Mouse (Mus musculus): ENCODE data around the gene Gm28360.
"Not testable (repeated sequence)": the region's sequence is repeated elsewhere in the genome, so short reads cannot be mapped to it uniquely, and the experiment has no call there.

DNA sequence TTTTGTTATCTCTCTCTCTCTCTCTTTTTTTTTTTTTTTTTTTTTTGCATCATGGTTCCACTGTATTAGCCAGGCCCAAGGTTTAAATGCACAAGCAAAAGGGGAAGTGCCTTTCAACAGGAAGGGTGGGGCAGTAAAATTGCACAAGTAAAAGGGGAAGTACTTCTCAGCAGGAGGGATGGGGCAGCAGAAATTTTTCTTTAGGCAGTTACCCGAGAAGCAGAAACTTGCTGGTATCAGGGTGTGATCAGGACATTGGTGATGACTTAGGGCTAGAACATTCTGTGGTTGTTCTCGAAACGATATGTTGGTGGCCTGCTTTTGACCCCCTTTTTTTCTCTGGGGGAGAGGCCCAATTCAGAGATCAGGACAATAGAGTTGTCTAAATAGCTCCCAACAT is 21.8 kb downstream of the Gm28360 start:
- not testable (repeated sequence) for TF ChIP-seq CTCF (IDR thresholded peaks at IDR 0.05; ENCODE audit: low read depth); EP300 (optimal IDR thresholded peaks at IDR 0.05)

Measured in stomach, postnatal 0 days (tissue).